Mouse (Mus musculus): Measurements from ENCODE around the gene Tctex1d4. TPM values are rescaled to one million over a fixed set of nuclear protein-coding genes. Genes with fewer than 3 reads are reported as not detected.

The Tctex1d4 gene
- polyA plus RNA-seq, 1 experiment from 2014 or later = not detected

DNA sequence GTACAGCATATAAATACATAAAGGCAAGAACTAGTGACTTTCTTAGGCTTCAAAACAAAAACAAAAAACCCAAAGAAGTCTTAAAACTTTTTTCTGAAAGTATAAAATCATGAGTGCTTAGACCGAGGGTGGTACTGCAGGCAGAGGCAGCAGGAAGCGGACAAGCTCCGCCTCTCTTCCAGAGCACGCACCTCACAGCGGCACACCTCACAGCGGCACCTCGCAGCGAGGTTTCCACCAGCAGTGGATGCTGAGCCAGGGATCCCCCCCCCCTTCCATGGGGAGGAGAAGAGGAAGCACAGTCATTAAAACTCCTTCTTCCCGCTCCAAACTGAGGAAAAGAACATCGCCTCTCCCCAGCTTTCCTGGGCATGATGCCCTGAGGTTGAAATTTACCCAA is 33.1 kb downstream of the Tctex1d4 start:
- Histone ChIP-seq H3K4me3 (no peak overlapping the region), H3K36me3 (peaks cover 59% of the 10 kb centered on the region), H3K9ac (no peak overlapping the region), H3K4me1 (peaks cover 4% of the 10 kb centered on the region), H3K27me3 (no peaks in the 10 kb centered on the region), H3K4me2 (no peak overlapping the region), H3K9me3 (no peaks in the 10 kb centered on the region), H3K27ac (no peak overlapping the region)
- 80% methylated on average over 10 of the region's 10 CpGs for WGBS
- no peak for ATAC-seq (ENCODE audit: insufficient number of reproducible peaks, insufficient read depth, low FRiP score, low TSS enrichment, low read depth)

GRCm38 (mm10) chr4:117161183-117161582 is 34.6 kb downstream of the Tctex1d4 start:
- Histone ChIP-seq H3K4me1 (no peaks in the 10 kb centered on the region), H3K9ac (peak overlapping the region; percentile 52; the same call in 1 of the 2 replicates), H3K36me3 (peaks cover 74% of the 10 kb centered on the region), H3K27me3 (no peaks in the 10 kb centered on the region), H3K4me3 (no peak overlapping the region), H3K4me2 (no peak overlapping the region), H3K27ac (0 out of 2 replicates have a peak overlapping the region, but pooled peaks have one; percentile 33), H3K9me3 (no peaks in the 10 kb centered on the region)
- no peak for ATAC-seq (ENCODE audit: insufficient number of reproducible peaks, insufficient read depth, low FRiP score, low TSS enrichment, low read depth)
- WGBS = 71% methylated on average over 4 of the region's 4 CpGs

DNA sequence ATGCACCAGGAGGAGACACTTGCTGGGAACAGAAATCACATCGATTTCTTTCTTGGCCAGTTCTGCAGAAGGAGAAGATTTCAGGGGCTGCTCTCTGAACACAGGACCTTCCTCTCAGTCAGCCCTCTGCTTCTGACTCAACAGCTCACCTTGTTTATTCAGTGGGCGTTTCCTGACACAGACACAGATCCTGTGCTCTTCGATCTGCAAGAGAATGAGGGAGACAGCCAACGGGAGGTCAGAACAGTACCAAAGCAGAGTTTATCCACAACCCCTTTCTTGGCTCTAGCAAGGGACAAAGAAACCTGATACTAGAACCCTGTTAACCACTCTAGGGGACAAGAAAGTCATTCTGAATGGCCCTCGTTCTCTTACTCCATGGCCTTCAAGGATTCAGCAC is 43.3 kb downstream of the Tctex1d4 start:
- peaks cover 96% of the 10 kb centered on the region for H3K36me3 ChIP-seq

More for the DNA sequence above, 43.3 kb downstream of the Tctex1d4 start:
- H3K4me2 ChIP-seq = no peak overlapping the region
- no peak overlapping the region for H3K27ac ChIP-seq
- no peak overlapping the region for H3K4me3 ChIP-seq
- 90% methylated on average over 5 of the region's 5 CpGs for WGBS
- no peaks in the 10 kb centered on the region for H3K27me3 ChIP-seq
- no peak overlapping the region for H3K9ac ChIP-seq
- H3K4me1 ChIP-seq = no peaks in the 10 kb centered on the region
- no peak for ATAC-seq (ENCODE audit: insufficient number of reproducible peaks, insufficient read depth, low FRiP score, low TSS enrichment, low read depth)
- H3K9me3 ChIP-seq = no peaks in the 10 kb centered on the region

Small RNA genes lying within 50 kb of the gene (microRNA-seq; reads per million reads assigned to microRNA genes)
- not detected for gene Gm22398

Other genes starting within 250 kb of the Tctex1d4 start
- 0.66 and 0.85 TPM in 2 replicates for gene Zswim5, start 249.4 kb upstream of the Tctex1d4 start, polyA plus RNA-seq (2015; fragmentation: Nextera tagmentation; extraction: Ambion mirVana)
- gene Urod, start 132.4 kb upstream of the Tctex1d4 start, polyA plus RNA-seq (2015; fragmentation: Nextera tagmentation; extraction: Ambion mirVana) = 101 and 105 TPM in 2 replicates
- 11.2 and 12.5 TPM in 2 replicates for gene Hectd3, start 131.5 kb upstream of the Tctex1d4 start, polyA plus RNA-seq (2015; fragmentation: Nextera tagmentation; extraction: Ambion mirVana)
- 45.3 and 45.7 TPM in 2 replicates for gene Eif2b3, start 107.4 kb upstream of the Tctex1d4 start, polyA plus RNA-seq (2015; fragmentation: Nextera tagmentation; extraction: Ambion mirVana)
- gene Ptch2, start 30.7 kb upstream of the Tctex1d4 start, polyA plus RNA-seq (2015; fragmentation: Nextera tagmentation; extraction: Ambion mirVana) = 20.5 and 26.8 TPM in 2 replicates
- 5.8 and 6.2 TPM in 2 replicates for gene Btbd19, start 1.1 kb upstream of the Tctex1d4 start, polyA plus RNA-seq (2015; fragmentation: Nextera tagmentation; extraction: Ambion mirVana)
- 3.2 and 3.3 TPM in 2 replicates for gene Plk3, start 7.2 kb downstream of the Tctex1d4 start, polyA plus RNA-seq (2015; fragmentation: Nextera tagmentation; extraction: Ambion mirVana)
- gene Rps8, start 29.4 kb downstream of the Tctex1d4 start, polyA plus RNA-seq (2015; fragmentation: Nextera tagmentation; extraction: Ambion mirVana) = 1,074 and 1,114 TPM in 2 replicates
- gene Kif2c, start 55.8 kb downstream of the Tctex1d4 start, polyA plus RNA-seq (2015; fragmentation: Nextera tagmentation; extraction: Ambion mirVana) = 63.4 and 73.4 TPM in 2 replicates
- gene Tmem53, start 125.2 kb downstream of the Tctex1d4 start, polyA plus RNA-seq (2015; fragmentation: Nextera tagmentation; extraction: Ambion mirVana) = 14.9 and 17.5 TPM in 2 replicates
- 1.4 and 1.6 TPM in 2 replicates for gene Armh1, start 125.3 kb downstream of the Tctex1d4 start, polyA plus RNA-seq (2015; fragmentation: Nextera tagmentation; extraction: Ambion mirVana)